Mouse (Mus musculus) kidney, adult 9 months (tissue): Measurements from ENCODE around the gene Olfr122.

ENCODE experiments used
- DNase-seq: peaks from one replicate; pipeline ENCODE4 v3.0.0; 2022

The Olfr122 gene

DNA sequence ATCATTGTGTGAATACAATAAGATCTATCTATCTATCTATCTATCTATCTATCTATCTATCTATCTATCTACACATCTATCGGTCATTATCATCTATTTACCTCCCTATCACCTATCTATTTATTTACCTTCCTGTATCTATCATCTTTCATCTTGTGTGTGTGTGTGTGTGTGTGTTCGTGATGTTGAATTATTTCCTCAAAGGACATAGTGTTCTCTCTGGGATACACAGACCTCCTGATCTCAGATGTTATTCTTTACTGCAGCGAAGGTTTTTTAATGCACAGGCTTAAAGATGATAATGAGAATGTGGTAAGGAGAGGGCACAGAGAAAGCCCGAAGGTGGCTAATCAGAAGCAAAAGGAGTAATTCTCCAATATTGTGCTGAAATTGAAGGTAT is at the start of gene Olfr122:
Olfr122 (plus strand) TSS at position 301 of the 400 bp plus-strand sequence.
- DNase-seq: no peak

DNA sequence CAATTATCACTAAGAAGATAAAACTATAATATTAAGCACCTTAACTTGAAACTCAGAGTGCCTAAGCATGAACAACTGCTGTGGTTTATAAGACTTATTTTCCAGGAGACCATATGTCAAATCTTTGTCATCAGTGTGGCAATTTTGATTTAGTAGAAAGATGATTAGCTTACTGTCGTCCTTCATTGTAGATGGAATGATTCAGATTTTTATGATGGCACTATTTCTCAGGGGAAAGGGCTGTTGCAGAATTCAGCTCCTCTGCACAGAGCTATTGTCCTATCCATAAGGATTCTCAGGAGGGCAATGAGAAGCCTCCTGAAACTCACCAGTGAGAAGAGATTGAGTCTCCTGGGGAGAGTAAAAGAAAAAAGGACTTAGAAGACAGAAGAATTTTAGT is 46.9 kb upstream of the Olfr122 start, which contains the start of gene Olfr120:
Olfr120 (plus strand) TSS at position 301 of the 400 bp plus-strand sequence.
- no peak for DNase-seq

- DNase-seq: no peak
Observed at GRCm38 (mm10) chr17:37738070-37738469, 30.3 kb upstream of the Olfr122 start.

- DNase-seq: no peak
Observed at GRCm38 (mm10) chr17:37793229-37793628, 24.8 kb downstream of the Olfr122 start, which contains the start of gene Olfr123. TSS of gene Olfr123 (plus strand) at chr17:37793529.

DNA sequence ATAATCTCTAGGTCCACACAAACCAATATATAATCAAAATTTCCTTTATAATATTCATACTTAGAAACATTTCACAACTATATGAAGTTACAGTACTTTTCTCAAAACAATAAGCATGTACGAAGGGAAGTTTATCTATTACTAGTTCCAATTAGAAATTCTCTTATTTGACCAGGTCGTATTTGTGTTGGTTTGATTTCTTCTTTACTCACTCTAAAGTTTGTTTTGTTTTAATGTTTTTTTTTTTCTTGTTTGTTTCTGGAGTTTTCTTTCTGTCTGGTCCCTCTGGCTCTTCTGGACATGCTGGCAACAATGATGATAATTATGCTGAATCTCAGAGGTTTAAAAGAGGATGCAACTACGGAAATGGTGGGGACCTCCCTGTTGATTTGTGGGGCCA is 31.2 kb downstream of the Olfr122 start, which contains the start of gene Olfr124:
Olfr124 (plus strand) TSS at position 301 of the 400 bp plus-strand sequence.
- no peak for DNase-seq
